Mouse (Mus musculus) heart, postnatal 0 days (tissue): ENCODE data around the gene Hyou1.

Source experiments
- CTCF ChIP-seq: IDR thresholded peaks from 2 replicates; pipeline ENCODE4 v1.5.1; 2016; ENCODE audit warnings: antibody characterized with exemption, control low read depth, low read depth
- EP300 ChIP-seq: IDR thresholded peaks from 2 replicates; pipeline ENCODE4 v1.6.1; 2016; ENCODE audit warnings: antibody characterized with exemption, low read depth

DNA sequence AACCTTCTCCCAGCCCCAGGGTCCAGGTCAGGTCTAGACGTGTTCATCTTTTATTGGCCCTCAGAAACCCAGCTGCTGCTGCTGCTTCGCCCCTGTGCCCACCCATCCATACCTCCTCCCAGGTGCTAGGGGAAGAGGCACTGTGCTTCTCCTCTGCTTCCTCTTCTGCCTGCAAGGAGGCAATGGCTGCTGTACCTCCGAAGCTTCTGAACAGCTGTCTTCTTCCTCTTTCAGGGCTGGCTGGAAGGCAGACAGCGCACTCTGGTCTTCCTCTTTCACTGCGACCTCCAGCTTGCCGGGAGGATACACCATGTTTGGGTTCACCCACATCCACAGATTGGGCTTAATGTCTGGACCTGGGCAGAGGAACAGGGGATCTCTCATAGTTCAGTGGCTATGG, 56.5 kb downstream of the Hyou1 start:
- no peak for TF ChIP-seq EP300
- TF ChIP-seq CTCF = no peak
